Mouse (Mus musculus): ENCODE measurements around the gene Cdc5l. TPM values are rescaled to one million over a fixed set of nuclear protein-coding genes. Genes with fewer than 3 reads are reported as not detected.

Gene Cdc5l
- total and polyA plus RNA-seq, 2 experiments from 2014 or later: 21.5 to 54.2 TPM

DNA sequence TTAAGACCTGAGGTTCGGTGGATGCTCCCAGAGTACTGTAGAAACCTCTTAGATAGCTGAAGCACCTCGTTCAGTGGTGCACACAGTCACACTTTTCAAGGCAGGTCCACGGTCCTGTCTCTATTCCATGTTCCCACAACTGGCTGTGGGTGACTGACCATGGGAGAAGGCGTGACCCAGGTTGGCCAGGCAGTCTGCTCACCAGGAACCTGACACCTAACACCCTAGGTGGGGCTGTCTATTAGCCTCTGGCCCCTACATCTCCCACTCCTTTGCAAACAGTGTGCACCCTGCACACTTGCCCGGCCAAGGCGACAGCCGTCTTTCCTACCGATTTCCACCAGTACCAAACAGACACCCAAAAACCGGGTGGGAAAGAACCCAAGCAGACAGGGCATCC lies 77.1 kb downstream of the Cdc5l start:
- TF ChIP-seq CTCF (IDR thresholded peaks at IDR 0.05; ENCODE audit: low read depth): no peak
- DNase-seq (ENCODE audit: low spot score) (no peak), ATAC-seq (no peak)
- 86% methylated on average over 9 of the region's 9 CpGs for WGBS
- Histone ChIP-seq H3K9ac (replicated peaks; ENCODE audit: low read length) (no peak overlapping the region), H3K4me2 (ENCODE audit: low read depth, low read length) (no peak overlapping the region), H3K9me3 (ENCODE audit: low read length) (no peaks in the 10 kb centered on the region), H3K4me1 (ENCODE audit: insufficient read depth, low read length) (no peaks in the 10 kb centered on the region), H3K4me3 (ENCODE audit: low read length) (no peak overlapping the region), H3K36me3 (ENCODE audit: insufficient read depth, low read length) (no peaks in the 10 kb centered on the region), H3K27ac (no peak overlapping the region), H3K27me3 (ENCODE audit: insufficient read depth, low read length) (no peaks in the 10 kb centered on the region)

DNA sequence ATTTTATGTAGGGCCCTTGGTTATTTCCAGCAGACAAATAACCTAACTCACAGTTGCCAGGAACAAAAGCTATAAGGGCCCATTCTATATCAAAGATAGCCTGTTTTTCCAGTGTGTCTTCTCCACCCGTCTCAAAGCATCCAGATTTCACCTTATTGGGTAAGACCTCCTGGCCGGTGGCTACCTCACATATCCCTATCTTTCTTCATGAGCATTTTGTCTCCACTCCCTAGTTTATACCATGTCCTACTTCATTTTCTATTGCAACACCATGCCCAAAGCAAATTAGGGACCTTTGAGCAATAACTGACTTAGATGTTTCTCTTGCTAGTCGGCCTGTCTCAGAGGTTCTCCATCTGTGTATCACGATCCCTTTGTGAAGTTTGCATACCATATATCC lies 85.6 kb downstream of the Cdc5l start:
- ATAC-seq: no peak
- WGBS: 90% methylated on average over 4 of the region's 4 CpGs
- H3K4me1 ChIP-seq (ENCODE audit: insufficient read depth, low read length): no peaks in the 10 kb centered on the region
- H3K9ac ChIP-seq (replicated peaks; ENCODE audit: low read length): no peak overlapping the region
- no peaks in the 10 kb centered on the region for H3K27me3 ChIP-seq (ENCODE audit: insufficient read depth, low read length)
- H3K4me3 ChIP-seq (ENCODE audit: low read length): no peak overlapping the region
- no peak overlapping the region for H3K27ac ChIP-seq
- H3K9me3 ChIP-seq (ENCODE audit: low read length): no peaks in the 10 kb centered on the region
- no peak for TF ChIP-seq CTCF (IDR thresholded peaks at IDR 0.05; ENCODE audit: low read depth)
- DNase-seq (ENCODE audit: low spot score): no peak
- H3K36me3 ChIP-seq (ENCODE audit: insufficient read depth, low read length): no peaks in the 10 kb centered on the region
- H3K4me2 ChIP-seq (ENCODE audit: low read depth, low read length): no peak overlapping the region

Other genes starting within 250 kb of the Cdc5l start
- gene Spats1, start 41.7 kb upstream of the Cdc5l start, total RNA-seq (2014; rRNA removed): 0.29 and 4.2 TPM in 2 replicates
- 2.9 and 3.5 TPM in 2 replicates for gene Spats1, start 41.7 kb upstream of the Cdc5l start, polyA plus RNA-seq (2015; fragmentation: Nextera tagmentation; extraction: Ambion mirVana)
- gene Aars2, start 73.1 kb upstream of the Cdc5l start, total RNA-seq (2014; rRNA removed): 28.5 and 34.5 TPM in 2 replicates
- gene Aars2, start 73.1 kb upstream of the Cdc5l start, polyA plus RNA-seq (2015; fragmentation: Nextera tagmentation; extraction: Ambion mirVana): 14.2 and 15.7 TPM in 2 replicates
- 0.58 and 1.5 TPM in 2 replicates for gene Tcte1, start 89.7 kb upstream of the Cdc5l start, total RNA-seq (2014; rRNA removed)
- 3.9 and 4.3 TPM in 2 replicates for gene Tcte1, start 89.7 kb upstream of the Cdc5l start, polyA plus RNA-seq (2015; fragmentation: Nextera tagmentation; extraction: Ambion mirVana)
- gene Tmem151b, start 115.9 kb upstream of the Cdc5l start, total RNA-seq (2014; rRNA removed): 107 and 114 TPM in 2 replicates
- 29.5 and 29.8 TPM in 2 replicates for gene Tmem151b, start 115.9 kb upstream of the Cdc5l start, polyA plus RNA-seq (2015; fragmentation: Nextera tagmentation; extraction: Ambion mirVana)
- gene Nfkbie, start 122.0 kb upstream of the Cdc5l start, total RNA-seq (2014; rRNA removed): 7.7 and 9.2 TPM in 2 replicates
- 5.2 and 6.0 TPM in 2 replicates for gene Nfkbie, start 122.0 kb upstream of the Cdc5l start, polyA plus RNA-seq (2015; fragmentation: Nextera tagmentation; extraction: Ambion mirVana)
- gene Slc35b2, start 130.1 kb upstream of the Cdc5l start, total RNA-seq (2014; rRNA removed): 105 and 139 TPM in 2 replicates
- 90.3 and 94.0 TPM in 2 replicates for gene Slc35b2, start 130.1 kb upstream of the Cdc5l start, polyA plus RNA-seq (2015; fragmentation: Nextera tagmentation; extraction: Ambion mirVana)
- 982 and 1,365 TPM in 2 replicates for gene Hsp90ab1, start 139.5 kb upstream of the Cdc5l start, total RNA-seq (2014; rRNA removed)
- gene Hsp90ab1, start 139.5 kb upstream of the Cdc5l start, polyA plus RNA-seq (2015; fragmentation: Nextera tagmentation; extraction: Ambion mirVana): 1,472 and 1,504 TPM in 2 replicates
- gene Slc29a1, start 165.9 kb upstream of the Cdc5l start, total RNA-seq (2014; rRNA removed): 170 and 354 TPM in 2 replicates
- 60.6 and 77.6 TPM in 2 replicates for gene Slc29a1, start 165.9 kb upstream of the Cdc5l start, polyA plus RNA-seq (2015; fragmentation: Nextera tagmentation; extraction: Ambion mirVana)
- gene Mymx, start 168.4 kb upstream of the Cdc5l start, total RNA-seq (2014; rRNA removed): not detected in 2 replicates
- gene Mymx, start 168.4 kb upstream of the Cdc5l start, polyA plus RNA-seq (2015; fragmentation: Nextera tagmentation; extraction: Ambion mirVana): not detected in 2 replicates
- 0.42 and 1.8 TPM in 2 replicates for gene Capn11, start 225.6 kb upstream of the Cdc5l start, total RNA-seq (2014; rRNA removed)
- gene Capn11, start 225.6 kb upstream of the Cdc5l start, polyA plus RNA-seq (2015; fragmentation: Nextera tagmentation; extraction: Ambion mirVana): 0.14 and 2.0 TPM in 2 replicates

Data from hindbrain, postnatal 0 days (tissue).